Mouse (Mus musculus) heart, adult 2 months (tissue): ENCODE results near the gene Vps36.

Source experiments
- CTCF ChIP-seq: fragments of 200-600 bp; IDR thresholded peaks from 2 replicates; pipeline ENCODE4 v1.8.1; 2022; ENCODE audit warnings: antibody characterized with exemption, mild to moderate bottlenecking, moderate library complexity
- EP300 ChIP-seq: fragments of 200-500 bp; IDR thresholded peaks from 2 replicates; pipeline ENCODE4 v1.6.1; 2011; ENCODE audit warnings: low read depth, low read length, control low read depth; ENCODE audit not compliant: insufficient read depth
- POLR2A ChIP-seq: fragments of 200-500 bp; IDR thresholded peaks from 2 replicates; pipeline ENCODE4 v1.6.1; 2011; ENCODE audit warnings: mild to moderate bottlenecking, low read depth, low read length, control low read depth; ENCODE audit not compliant: insufficient read depth

GRCm38 (mm10) chr8:22175966-22176365 lies 16.6 kb upstream of the Vps36 start:
- TF ChIP-seq CTCF (no peak), EP300 (no peak), POLR2A (no peak)
